Mouse (Mus musculus): ENCODE measurements around the gene Hk1. TPM values are rescaled to one million over a fixed set of nuclear protein-coding genes. Genes with fewer than 3 reads are reported as not detected.

Hk1 gene
- polyA plus RNA-seq, 1 experiment: 60.9 TPM

DNA sequence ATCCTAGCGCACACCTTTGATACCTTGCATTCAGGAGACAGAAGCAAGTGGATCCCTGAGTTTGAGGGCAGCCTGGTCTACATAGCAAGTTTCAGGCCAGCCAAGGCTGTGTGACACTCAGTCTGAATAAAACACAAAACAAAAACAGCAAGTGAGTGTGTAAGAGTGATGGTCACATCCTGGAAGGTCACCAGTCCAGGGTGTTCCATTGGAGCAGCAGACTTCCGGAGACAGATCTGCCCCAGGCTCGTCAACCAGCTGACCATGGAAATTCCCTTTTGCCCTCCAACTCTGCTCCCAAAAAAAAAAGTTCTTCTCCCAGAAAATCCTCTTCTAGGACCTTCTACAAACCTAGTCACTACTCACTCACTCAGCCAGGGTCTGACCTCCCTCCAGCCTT is 147.9 kb downstream of the Hk1 start:
- no peak overlapping the region for H3K4me3 ChIP-seq (ENCODE audit: insufficient read depth, low read depth, low read length)
- H3K4me1 ChIP-seq (ENCODE audit: control insufficient read depth, insufficient read depth, low read length): peaks cover 15% of the 10 kb centered on the region
- 55% methylated on average over 3 of the region's 3 CpGs for WGBS
- no peaks in the 10 kb centered on the region for H3K27me3 ChIP-seq (replicated peaks; ENCODE audit: control insufficient read depth, insufficient read depth, low read length)
- peak overlapping the region; percentile 76 for H3K27ac ChIP-seq (ENCODE audit: insufficient read depth, low read depth, low read length)
- DNase-seq: peak; percentile 77
- no peak for TF ChIP-seq POLR2A (IDR thresholded peaks at IDR 0.05; ENCODE audit: low read depth, low read length)
- no peak for TF ChIP-seq CTCF (conservative IDR thresholded peaks at IDR 0.05; ENCODE audit: insufficient read depth, insufficient read length, low read depth, low read length)
- no peaks in the 10 kb centered on the region for H3K36me3 ChIP-seq (ENCODE audit: control insufficient read depth, insufficient read depth, low read length)

- peak overlapping the region; percentile 48 for H3K4me3 ChIP-seq (ENCODE audit: insufficient read depth, low read depth, low read length)
- TF ChIP-seq CTCF (conservative IDR thresholded peaks at IDR 0.05; ENCODE audit: insufficient read depth, insufficient read length, low read depth, low read length): no peak
- no peak for TF ChIP-seq POLR2A (IDR thresholded peaks at IDR 0.05; ENCODE audit: low read depth, low read length)
Observed at GRCm38 (mm10) chr10:62231395-62231732, 148.3 kb downstream of the Hk1 start.

DNA sequence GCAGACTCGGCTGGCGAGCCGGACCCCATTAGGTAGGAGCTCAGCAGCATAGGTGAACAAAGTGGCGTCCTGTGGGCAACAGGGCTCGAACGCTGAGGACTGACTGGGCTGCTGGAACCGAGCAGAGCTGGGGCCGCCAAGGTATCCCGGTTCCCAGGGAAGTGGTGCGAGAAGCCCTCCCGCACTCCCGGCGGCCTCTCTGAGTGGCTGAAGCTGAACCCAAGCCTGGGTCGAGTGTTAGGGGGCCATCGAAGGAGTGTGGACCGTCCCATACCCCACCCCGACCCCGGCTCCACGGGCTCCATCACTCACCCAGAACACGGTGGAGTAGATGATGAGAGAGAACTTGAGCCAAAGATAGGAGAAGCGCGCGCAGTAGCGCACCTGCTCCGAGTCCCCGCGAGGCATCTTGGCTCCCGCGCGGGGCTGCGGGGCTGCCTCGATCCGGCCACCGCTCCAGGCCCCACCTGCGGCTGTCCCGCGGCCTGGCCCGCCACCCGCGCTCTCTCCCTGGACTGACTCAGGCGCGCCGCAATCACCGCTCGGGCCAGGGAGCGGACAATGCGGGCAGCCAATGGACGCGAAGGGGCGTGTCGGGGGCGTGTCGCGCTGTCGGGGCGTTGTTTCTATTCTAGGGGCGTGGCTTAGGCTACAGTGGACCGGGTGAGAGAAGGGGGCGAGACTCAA is 148.9 kb downstream of the Hk1 start, which contains the start of gene Tspan15:
Gene Tspan15 (minus strand): TSS at position 544 of the 687 bp plus-strand sequence.
- peak; percentile 98 for DNase-seq
- peak within 1 kb of the TSS; percentile 84 for H3K4me3 ChIP-seq (ENCODE audit: insufficient read depth, low read depth, low read length)
- peaks cover 15% of the 10 kb centered on the region for H3K4me1 ChIP-seq (ENCODE audit: control insufficient read depth, insufficient read depth, low read length)
- H3K36me3 ChIP-seq (ENCODE audit: control insufficient read depth, insufficient read depth, low read length): no peaks in the 10 kb centered on the region
- peak within 1 kb of the TSS; percentile 76 for H3K27ac ChIP-seq (ENCODE audit: insufficient read depth, low read depth, low read length)
- H3K27me3 ChIP-seq (replicated peaks; ENCODE audit: control insufficient read depth, insufficient read depth, low read length): no peaks in the 10 kb centered on the region
- TF ChIP-seq CTCF (conservative IDR thresholded peaks at IDR 0.05; ENCODE audit: insufficient read depth, insufficient read length, low read depth, low read length) (no peak), POLR2A (IDR thresholded peaks at IDR 0.05; ENCODE audit: low read depth, low read length) (peak; percentile 64)
- 1% methylated on average over 57 of the region's 59 CpGs for WGBS

More at GRCm38 (mm10) chr10:62231395-62231732, 148.3 kb downstream of the Hk1 start:
- H3K27ac ChIP-seq (ENCODE audit: insufficient read depth, low read depth, low read length): peak overlapping the region; percentile 76
- no peaks in the 10 kb centered on the region for H3K27me3 ChIP-seq (replicated peaks; ENCODE audit: control insufficient read depth, insufficient read depth, low read length)
- H3K4me1 ChIP-seq (ENCODE audit: control insufficient read depth, insufficient read depth, low read length): peaks cover 15% of the 10 kb centered on the region
- DNase-seq: no peak
- WGBS: 7% methylated on average over 13 of the region's 13 CpGs
- H3K36me3 ChIP-seq (ENCODE audit: control insufficient read depth, insufficient read depth, low read length): no peaks in the 10 kb centered on the region

DNA sequence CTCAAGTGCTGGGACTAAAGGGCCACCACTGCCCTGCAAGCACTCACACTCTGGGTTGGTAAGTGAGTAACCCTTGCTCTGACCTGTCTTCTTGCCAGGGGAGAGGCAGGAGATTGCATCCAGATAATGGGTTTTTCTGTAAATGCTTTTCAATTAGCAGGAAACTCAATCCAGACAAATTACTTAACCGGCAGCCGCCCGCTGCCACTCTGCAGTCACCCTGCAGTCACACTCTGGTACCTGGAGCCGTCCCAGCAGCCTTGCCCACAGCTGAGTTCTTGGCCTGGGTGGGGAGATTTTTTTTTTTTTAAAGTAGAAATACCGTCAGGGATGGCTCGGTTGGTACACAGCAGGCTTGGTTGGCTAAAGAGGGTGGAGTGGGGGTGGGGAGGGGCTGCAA is 151.6 kb downstream of the Hk1 start:
- H3K27me3 ChIP-seq (replicated peaks; ENCODE audit: control insufficient read depth, insufficient read depth, low read length): no peaks in the 10 kb centered on the region
- no peaks in the 10 kb centered on the region for H3K36me3 ChIP-seq (ENCODE audit: control insufficient read depth, insufficient read depth, low read length)
- no peak overlapping the region for H3K27ac ChIP-seq (ENCODE audit: insufficient read depth, low read depth, low read length)
- TF ChIP-seq CTCF (conservative IDR thresholded peaks at IDR 0.05; ENCODE audit: insufficient read depth, insufficient read length, low read depth, low read length) (no peak), POLR2A (IDR thresholded peaks at IDR 0.05; ENCODE audit: low read depth, low read length) (no peak)
- no peak overlapping the region; the same call in 1 of the 2 replicates for H3K4me3 ChIP-seq (ENCODE audit: insufficient read depth, low read depth, low read length)
- peaks cover 15% of the 10 kb centered on the region for H3K4me1 ChIP-seq (ENCODE audit: control insufficient read depth, insufficient read depth, low read length)
- peak; percentile 50 for DNase-seq
- WGBS: 55% methylated on average over 6 of the region's 6 CpGs

DNA sequence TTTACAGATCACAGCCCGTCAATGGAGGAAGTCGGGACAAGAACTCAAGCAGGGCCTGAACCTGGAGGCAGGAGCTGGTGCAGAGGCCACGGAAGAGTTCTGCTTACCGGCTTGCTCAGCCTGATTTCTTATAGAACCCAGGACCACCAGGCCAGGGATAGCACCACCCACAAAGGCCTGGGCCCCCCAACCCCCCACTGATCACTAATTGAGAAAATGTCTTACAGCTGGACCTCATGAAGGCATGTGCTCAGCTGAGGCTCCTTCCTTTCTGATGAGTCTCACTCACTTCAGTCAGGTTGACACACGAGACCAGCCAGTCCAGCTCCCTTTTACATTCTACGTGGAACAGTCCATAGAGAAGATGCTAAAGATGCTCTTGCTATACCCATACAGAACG is 153.9 kb downstream of the Hk1 start:
- TF ChIP-seq CTCF (conservative IDR thresholded peaks at IDR 0.05; ENCODE audit: insufficient read depth, insufficient read length, low read depth, low read length): no peak
- no peak for TF ChIP-seq POLR2A (IDR thresholded peaks at IDR 0.05; ENCODE audit: low read depth, low read length)
- H3K4me1 ChIP-seq (ENCODE audit: control insufficient read depth, insufficient read depth, low read length): peaks cover 12% of the 10 kb centered on the region; the same call in 1 of the 2 replicates
- no peak for DNase-seq
- no peaks in the 10 kb centered on the region for H3K27me3 ChIP-seq (replicated peaks; ENCODE audit: control insufficient read depth, insufficient read depth, low read length)
- no peak overlapping the region for H3K27ac ChIP-seq (ENCODE audit: insufficient read depth, low read depth, low read length)
- 77% methylated on average over 7 of the region's 7 CpGs for WGBS
- no peak overlapping the region for H3K4me3 ChIP-seq (ENCODE audit: insufficient read depth, low read depth, low read length)
- H3K36me3 ChIP-seq (ENCODE audit: control insufficient read depth, insufficient read depth, low read length): no peaks in the 10 kb centered on the region

DNA sequence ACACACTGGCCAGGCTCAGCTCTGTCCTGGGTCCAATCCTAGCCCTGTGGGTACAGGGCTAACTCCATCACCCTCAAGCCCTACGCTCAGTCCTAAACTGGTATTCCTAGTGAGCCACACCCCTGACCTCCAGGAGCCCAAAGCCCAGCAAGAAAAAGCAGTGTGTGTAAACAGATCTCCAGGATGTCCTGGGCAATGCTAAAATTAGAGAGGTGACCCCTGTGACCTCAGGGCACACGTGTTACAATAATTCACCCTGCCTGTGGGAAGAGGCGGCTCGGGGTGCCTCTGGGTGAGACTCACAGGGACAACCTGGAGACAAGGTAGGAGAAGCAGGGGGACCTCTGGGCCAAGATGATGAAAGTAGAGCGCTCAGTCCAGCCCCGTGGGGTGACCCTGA is 155.5 kb downstream of the Hk1 start:
- Histone ChIP-seq H3K4me1 (ENCODE audit: control insufficient read depth, insufficient read depth, low read length) (peaks cover 16% of the 10 kb centered on the region; the same call in 1 of the 2 replicates), H3K27ac (ENCODE audit: insufficient read depth, low read depth, low read length) (no peak overlapping the region), H3K36me3 (ENCODE audit: control insufficient read depth, insufficient read depth, low read length) (no peaks in the 10 kb centered on the region), H3K27me3 (replicated peaks; ENCODE audit: control insufficient read depth, insufficient read depth, low read length) (no peaks in the 10 kb centered on the region), H3K4me3 (ENCODE audit: insufficient read depth, low read depth, low read length) (no peak overlapping the region)
- no peak for TF ChIP-seq POLR2A (IDR thresholded peaks at IDR 0.05; ENCODE audit: low read depth, low read length)
- TF ChIP-seq CTCF (conservative IDR thresholded peaks at IDR 0.05; ENCODE audit: insufficient read depth, insufficient read length, low read depth, low read length): no peak
- 51% methylated on average over 6 of the region's 6 CpGs for WGBS
- DNase-seq: peak; percentile 79

GRCm38 (mm10) chr10:62222777-62223176 is 156.9 kb downstream of the Hk1 start:
- DNase-seq: peak; percentile 38
- TF ChIP-seq POLR2A (IDR thresholded peaks at IDR 0.05; ENCODE audit: low read depth, low read length): no peak
- TF ChIP-seq CTCF (conservative IDR thresholded peaks at IDR 0.05; ENCODE audit: insufficient read depth, insufficient read length, low read depth, low read length): no peak
- H3K36me3 ChIP-seq (ENCODE audit: control insufficient read depth, insufficient read depth, low read length): no peaks in the 10 kb centered on the region
- no peak overlapping the region for H3K4me3 ChIP-seq (ENCODE audit: insufficient read depth, low read depth, low read length)
- no peak overlapping the region for H3K27ac ChIP-seq (ENCODE audit: insufficient read depth, low read depth, low read length)
- no peaks in the 10 kb centered on the region for H3K27me3 ChIP-seq (replicated peaks; ENCODE audit: control insufficient read depth, insufficient read depth, low read length)
- peaks cover 18% of the 10 kb centered on the region; the same call in 1 of the 2 replicates for H3K4me1 ChIP-seq (ENCODE audit: control insufficient read depth, insufficient read depth, low read length)
- 67% methylated on average over 17 of the region's 17 CpGs for WGBS

Measured in kidney, adult 2 months (tissue).